7 mouse cellular contexts compared by ENCODE assay signal in the genomic region with DNA sequence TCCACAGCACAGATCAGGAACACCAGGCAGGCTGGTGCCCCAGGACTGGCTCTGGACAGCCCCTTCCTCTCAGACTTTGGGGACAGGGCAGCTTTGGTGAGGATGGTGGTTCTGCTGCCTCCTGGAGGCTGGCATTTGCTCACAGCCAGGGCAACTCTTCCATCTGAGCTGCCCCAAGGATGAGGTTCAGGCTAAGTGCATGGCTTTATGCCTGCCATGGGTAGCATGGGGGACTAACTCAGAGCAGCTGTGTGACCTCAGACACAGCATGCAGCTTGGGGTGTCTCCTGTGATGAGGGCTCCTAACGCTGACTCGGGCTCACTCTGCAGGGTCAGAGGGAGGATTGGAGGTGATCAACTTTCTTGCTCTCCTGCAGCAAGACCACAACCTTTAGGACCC. TPM values are rescaled to one million over a fixed set of nuclear protein-coding genes. Genes with fewer than 3 reads are reported as not detected.
DNase-seq lines count a peak whose midpoint lies in the region; ATAC-seq and TF ChIP-seq lines count a peak whose summit lies in the region.
"Not testable (repeated sequence)": the region's sequence is repeated elsewhere in the genome, so short reads cannot be mapped to it uniquely, and the experiment has no call there.

No protein-coding gene starts in this region.

- DNase-seq in embryo, embryonic 10 days (ENCODE audit: low spot score): peak; percentile 13
- not testable (repeated sequence) for DNase-seq in lung, postnatal 0 days (ENCODE audit: low spot score); stomach, postnatal 0 days (ENCODE audit: low spot score)
- DNase-seq in thymus, postnatal 25 days: peak; percentile 55

- H3K9me3 ChIP-seq in heart, embryonic 16.5 days (replicated peaks; ENCODE audit: control insufficient read depth, low read length); intestine, postnatal 0 days (ENCODE audit: control insufficient read depth); liver, embryonic 12.5 days (replicated peaks); lung, postnatal 0 days (ENCODE audit: low read length); stomach, postnatal 0 days (ENCODE audit: control insufficient read depth, low read length): not testable (repeated sequence)

- ATAC-seq in heart, embryonic 16.5 days (replicated peaks; ENCODE audit: extremely low read depth, insufficient read depth, low FRiP score); intestine, postnatal 0 days; liver, embryonic 12.5 days; lung, postnatal 0 days; stomach, postnatal 0 days (ENCODE audit: low FRiP score, low TSS enrichment): not testable (repeated sequence)

- H3K27me3 ChIP-seq in heart, embryonic 16.5 days (ENCODE audit: control insufficient read depth, insufficient read depth, low read length); intestine, postnatal 0 days (replicated peaks; ENCODE audit: control insufficient read depth, insufficient read depth, low read length); liver, embryonic 12.5 days (replicated peaks); lung, postnatal 0 days (replicated peaks; ENCODE audit: insufficient read depth, low read length); stomach, postnatal 0 days (ENCODE audit: control insufficient read depth, insufficient read depth, low read length): not testable (repeated sequence)

- H3K4me3 ChIP-seq in heart, embryonic 16.5 days (ENCODE audit: low read length): peak overlapping the region; percentile 36
- not testable (repeated sequence) for H3K4me3 ChIP-seq in intestine, postnatal 0 days (ENCODE audit: low read depth, low read length); liver, embryonic 12.5 days; lung, postnatal 0 days (ENCODE audit: low read depth, low read length); stomach, postnatal 0 days (ENCODE audit: low read depth, low read length)

- not testable (repeated sequence) for H3K4me2 ChIP-seq in heart, embryonic 16.5 days (ENCODE audit: low read depth, low read length); intestine, postnatal 0 days (replicated peaks; ENCODE audit: low read depth); lung, postnatal 0 days (replicated peaks; ENCODE audit: low read depth, low read length); stomach, postnatal 0 days (replicated peaks; ENCODE audit: low read depth)
- H3K4me2 ChIP-seq in liver, embryonic 12.5 days: 0 out of 2 replicates have a peak overlapping the region, but pooled peaks have one; percentile 12

- not testable (repeated sequence) for H3K9ac ChIP-seq in heart, embryonic 16.5 days (ENCODE audit: low read length); intestine, postnatal 0 days (ENCODE audit: low read depth, low read length); lung, postnatal 0 days (replicated peaks; ENCODE audit: low read depth); stomach, postnatal 0 days (ENCODE audit: low read length)
- 0 out of 2 replicates have a peak overlapping the region, but pooled peaks have one; percentile 49 for H3K9ac ChIP-seq in liver, embryonic 12.5 days

- not testable (repeated sequence) for H3K4me1 ChIP-seq in heart, embryonic 16.5 days (ENCODE audit: control insufficient read depth, insufficient read depth, low read length); intestine, postnatal 0 days (replicated peaks; ENCODE audit: control insufficient read depth, insufficient read depth, low read length); lung, postnatal 0 days (ENCODE audit: insufficient read depth, low read depth, low read length); stomach, postnatal 0 days (replicated peaks; ENCODE audit: control insufficient read depth, insufficient read depth)
- H3K4me1 ChIP-seq in liver, embryonic 12.5 days: peaks cover 74% of the 10 kb centered on the region

- not testable (repeated sequence) for H3K27ac ChIP-seq in heart, embryonic 16.5 days (ENCODE audit: low read length); intestine, postnatal 0 days (ENCODE audit: low read depth, low read length); lung, postnatal 0 days (ENCODE audit: low read length); stomach, postnatal 0 days (replicated peaks)
- peak overlapping the region; percentile 89 for H3K27ac ChIP-seq in liver, embryonic 12.5 days

- TF ChIP-seq CTCF in intestine, postnatal 0 days (IDR thresholded peaks at IDR 0.05; ENCODE audit: low read depth): peak; percentile 25; the same call in 1 of the 2 replicates
- peak; percentile 34 for TF ChIP-seq CTCF in lung, postnatal 0 days (IDR thresholded peaks at IDR 0.05)
- TF ChIP-seq CTCF in stomach, postnatal 0 days (IDR thresholded peaks at IDR 0.05; ENCODE audit: low read depth): peak; percentile 35

- H3K36me3 ChIP-seq in heart, embryonic 16.5 days (ENCODE audit: control insufficient read depth, insufficient read depth); intestine, postnatal 0 days (ENCODE audit: control insufficient read depth, insufficient read depth); liver, embryonic 12.5 days; lung, postnatal 0 days (ENCODE audit: insufficient read depth, low read length); stomach, postnatal 0 days (ENCODE audit: control insufficient read depth, insufficient read depth, low read length): not testable (repeated sequence)

- WGBS in heart, embryonic 16.5 days: 63% methylated on average over 2 of the region's 2 CpGs
- WGBS in intestine, postnatal 0 days: 76% methylated on average over 2 of the region's 2 CpGs
- WGBS in liver, embryonic 12.5 days (ENCODE audit: insufficient replicate concordance): 49% methylated on average over 2 of the region's 2 CpGs
- WGBS in lung, postnatal 0 days: 59% methylated on average over 2 of the region's 2 CpGs
- WGBS in stomach, postnatal 0 days: 87% methylated on average over 2 of the region's 2 CpGs

- TF ChIP-seq EP300 in lung, postnatal 0 days (IDR thresholded peaks at IDR 0.05); stomach, postnatal 0 days (optimal IDR thresholded peaks at IDR 0.05): not testable (repeated sequence)

RNA-seq across cellular contexts. Expression of a gene that starts 1.3 kb away (rescaled TPM):
- 3.4 and 8.4 TPM in 2 replicates for polyA plus RNA-seq in heart, embryonic 16.5 days (2015; fragmentation: Nextera tagmentation; extraction: Ambion mirVana)
- polyA plus RNA-seq in intestine, postnatal 0 days (2015; fragmentation: Nextera tagmentation; extraction: Ambion mirVana): 0.29 and 0.40 TPM in 2 replicates
- polyA plus RNA-seq in liver, embryonic 12.5 days (2016; fragmentation: Nextera tagmentation; extraction: Ambion mirVana): 6.2 and 7.1 TPM in 2 replicates
- polyA plus RNA-seq in lung, postnatal 0 days (2015; fragmentation: Nextera tagmentation; extraction: Ambion mirVana): 0.49 and 0.65 TPM in 2 replicates
- polyA plus RNA-seq in stomach, postnatal 0 days (2015; fragmentation: Nextera tagmentation; extraction: Ambion mirVana): 0.10 and 0.17 TPM in 2 replicates

RNA-seq across cellular contexts. Expression of a gene that starts 22.7 kb away (rescaled TPM):
- polyA plus RNA-seq in heart, embryonic 16.5 days (2015; fragmentation: Nextera tagmentation; extraction: Ambion mirVana): 171 and 173 TPM in 2 replicates
- 272 and 279 TPM in 2 replicates for polyA plus RNA-seq in intestine, postnatal 0 days (2015; fragmentation: Nextera tagmentation; extraction: Ambion mirVana)
- polyA plus RNA-seq in liver, embryonic 12.5 days (2016; fragmentation: Nextera tagmentation; extraction: Ambion mirVana): 250 and 266 TPM in 2 replicates
- 271 and 290 TPM in 2 replicates for polyA plus RNA-seq in lung, postnatal 0 days (2015; fragmentation: Nextera tagmentation; extraction: Ambion mirVana)
- polyA plus RNA-seq in stomach, postnatal 0 days (2015; fragmentation: Nextera tagmentation; extraction: Ambion mirVana): 221 and 227 TPM in 2 replicates

RNA-seq across cellular contexts. Expression of a gene that starts 27.9 kb away (rescaled TPM):
- polyA plus RNA-seq in heart, embryonic 16.5 days (2015; fragmentation: Nextera tagmentation; extraction: Ambion mirVana): 5.8 and 5.9 TPM in 2 replicates
- 1.3 and 1.8 TPM in 2 replicates for polyA plus RNA-seq in intestine, postnatal 0 days (2015; fragmentation: Nextera tagmentation; extraction: Ambion mirVana)
- 2.5 and 2.7 TPM in 2 replicates for polyA plus RNA-seq in liver, embryonic 12.5 days (2016; fragmentation: Nextera tagmentation; extraction: Ambion mirVana)
- polyA plus RNA-seq in lung, postnatal 0 days (2015; fragmentation: Nextera tagmentation; extraction: Ambion mirVana): 4.1 and 5.5 TPM in 2 replicates
- polyA plus RNA-seq in stomach, postnatal 0 days (2015; fragmentation: Nextera tagmentation; extraction: Ambion mirVana): 2.4 and 2.7 TPM in 2 replicates

RNA-seq across cellular contexts. Expression of a gene that starts 45.9 kb away (rescaled TPM):
- 28.9 and 30.1 TPM in 2 replicates for polyA plus RNA-seq in heart, embryonic 16.5 days (2015; fragmentation: Nextera tagmentation; extraction: Ambion mirVana)
- 6.4 and 7.0 TPM in 2 replicates for polyA plus RNA-seq in intestine, postnatal 0 days (2015; fragmentation: Nextera tagmentation; extraction: Ambion mirVana)
- polyA plus RNA-seq in liver, embryonic 12.5 days (2016; fragmentation: Nextera tagmentation; extraction: Ambion mirVana): 15.4 and 16.2 TPM in 2 replicates
- 13.7 and 15.1 TPM in 2 replicates for polyA plus RNA-seq in lung, postnatal 0 days (2015; fragmentation: Nextera tagmentation; extraction: Ambion mirVana)
- 11.9 and 13.3 TPM in 2 replicates for polyA plus RNA-seq in stomach, postnatal 0 days (2015; fragmentation: Nextera tagmentation; extraction: Ambion mirVana)
